Mouse (Mus musculus): Measurements from ENCODE around the gene Glis3. TPM values are rescaled to one million over a fixed set of nuclear protein-coding genes. Genes with fewer than 3 reads are reported as not detected.

Glis3 gene
- total RNA-seq, 2 experiments from 2014 or later: 1.4 to 1.8 TPM

GRCm38 (mm10) chr19:28555181-28555929 lies 124.5 kb downstream of the Glis3 start:
- intact Hi-C loops (cut with DNase I; ENCODE audit: low total_unique reads): no loop called here
- no peak for DNase-seq

DNA sequence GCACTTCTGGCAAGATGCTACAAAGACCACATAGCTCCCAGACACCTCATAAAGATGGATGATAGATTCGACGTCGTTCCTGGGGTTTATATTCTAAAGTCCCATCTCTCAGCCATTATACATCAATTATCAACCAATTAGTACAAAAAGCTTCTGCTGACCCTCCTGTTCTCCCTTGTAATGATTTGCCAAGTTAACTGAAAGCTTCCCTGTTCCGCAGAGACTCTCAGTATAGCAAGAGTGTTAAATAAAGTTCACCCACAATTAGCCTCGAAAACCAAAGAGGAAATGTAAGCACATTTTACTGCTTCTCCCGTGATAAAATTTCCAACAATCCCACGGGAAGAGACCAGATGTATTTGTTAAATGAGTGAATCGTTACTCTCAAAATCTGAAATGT lies 129.3 kb downstream of the Glis3 start:
- no peak for DNase-seq
- intact Hi-C loops (cut with DNase I; ENCODE audit: low total_unique reads): no loop called here

DNA sequence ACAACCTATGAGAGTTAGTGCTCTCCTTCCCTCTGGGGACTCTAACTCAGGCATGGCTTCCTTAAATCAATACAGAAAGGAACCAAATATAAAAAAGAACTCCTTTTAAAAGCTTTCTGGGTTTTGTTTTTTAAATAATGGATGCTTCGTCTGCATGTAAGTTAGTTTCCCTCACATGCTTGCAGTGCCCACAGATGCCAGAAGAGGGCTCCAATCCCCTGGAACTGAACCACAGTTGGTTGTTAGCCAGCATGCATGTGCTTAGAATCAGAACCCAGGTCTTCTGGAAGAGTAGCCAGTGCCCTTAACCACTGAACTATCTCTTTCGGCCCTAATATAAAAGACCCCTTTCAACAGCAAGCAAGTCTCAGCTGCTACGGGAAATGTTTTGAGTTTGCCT lies 132.9 kb downstream of the Glis3 start:
- intact Hi-C loops (cut with DNase I; ENCODE audit: low total_unique reads): no loop called here
- DNase-seq: no peak

DNA sequence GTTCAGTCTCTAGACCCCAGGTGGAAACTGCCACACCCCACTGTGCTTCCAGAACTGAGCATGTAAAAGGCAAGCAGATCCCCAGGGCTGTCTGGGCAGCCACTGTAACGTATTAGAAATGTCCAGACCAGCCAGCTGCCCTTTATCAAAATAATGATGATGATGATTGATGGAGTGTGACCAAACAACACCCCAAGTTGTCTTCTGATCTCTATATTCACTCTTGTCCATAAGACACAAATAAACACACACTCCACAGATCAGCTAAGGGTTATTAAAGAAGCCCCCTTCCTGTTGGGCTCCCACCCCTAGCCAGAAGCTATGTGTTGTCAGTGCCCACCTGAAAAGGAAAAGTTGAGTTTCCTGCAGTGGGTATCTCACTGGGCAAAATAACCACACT lies 134.4 kb downstream of the Glis3 start:
- no peak for DNase-seq
- intact Hi-C loops (cut with DNase I; ENCODE audit: low total_unique reads): no loop called here

DNA sequence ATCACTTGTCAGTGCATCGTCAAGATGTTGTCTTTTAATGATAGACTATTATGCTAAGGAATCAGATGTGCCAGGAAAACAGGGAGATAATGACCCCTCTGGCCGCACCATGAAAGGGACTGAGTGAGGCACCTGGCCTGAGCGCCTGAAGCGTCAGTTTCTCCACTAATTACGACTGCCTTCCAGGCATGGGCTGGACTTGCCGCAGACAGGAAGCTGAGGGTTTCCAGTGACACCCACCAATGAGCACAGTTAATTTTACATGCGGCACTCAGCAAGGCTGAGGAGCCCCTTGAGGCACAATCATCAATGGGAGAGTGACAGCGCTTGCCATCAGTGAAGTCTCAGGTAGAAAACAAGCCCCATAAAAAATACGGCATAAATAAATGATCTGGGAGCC lies 141.1 kb downstream of the Glis3 start:
- intact Hi-C loops (cut with DNase I; ENCODE audit: low total_unique reads): no loop called here

GRCm38 (mm10) chr19:28534964-28535363 lies 144.9 kb downstream of the Glis3 start:
- no peak for DNase-seq
- intact Hi-C loops (cut with DNase I; ENCODE audit: low total_unique reads): no loop called here

More for the DNA sequence above, 141.1 kb downstream of the Glis3 start:
- DNase-seq: no peak

- no peak for DNase-seq
- intact Hi-C loops (cut with DNase I; ENCODE audit: low total_unique reads): no loop called here
These were observed 146.3 kb downstream of the Glis3 start for GRCm38 (mm10) chr19:28533576-28533975.

- intact Hi-C loops (cut with DNase I; ENCODE audit: low total_unique reads): no loop called here
- no peak for DNase-seq
These were observed 148.1 kb downstream of the Glis3 start for GRCm38 (mm10) chr19:28531750-28532149.

- intact Hi-C loops (cut with DNase I; ENCODE audit: low total_unique reads): no loop called here
- peak; percentile 28 for DNase-seq
These were observed 149.0 kb downstream of the Glis3 start for GRCm38 (mm10) chr19:28530846-28531245.

- intact Hi-C loops (cut with DNase I; ENCODE audit: low total_unique reads): no loop called here
- no peak for DNase-seq
These were observed 150.9 kb downstream of the Glis3 start for GRCm38 (mm10) chr19:28529006-28529405.

- intact Hi-C loops (cut with DNase I; ENCODE audit: low total_unique reads): no loop called here
- DNase-seq: no peak
These were observed 152.4 kb downstream of the Glis3 start for GRCm38 (mm10) chr19:28527446-28527845.

DNA sequence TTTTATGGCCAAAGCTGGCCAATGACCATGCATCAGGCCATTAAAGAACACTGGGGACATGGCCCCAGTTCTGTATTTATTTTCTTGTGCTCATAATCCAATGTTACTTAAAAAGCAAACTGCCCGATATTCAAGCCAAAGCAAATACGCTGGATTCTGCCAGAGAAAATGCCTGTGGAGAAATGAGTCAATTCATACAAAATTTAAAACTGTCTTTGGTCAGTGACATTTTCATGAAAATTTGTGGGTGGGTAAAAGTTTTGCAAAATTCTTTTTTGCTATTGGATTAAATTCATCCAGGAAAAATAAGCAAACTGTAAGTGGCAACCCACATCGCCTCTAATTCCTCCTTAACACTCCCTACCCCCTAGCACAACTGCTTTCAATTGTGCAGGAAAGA lies 154.5 kb downstream of the Glis3 start:
- intact Hi-C loops (cut with DNase I; ENCODE audit: low total_unique reads): no loop called here
- DNase-seq: no peak

DNA sequence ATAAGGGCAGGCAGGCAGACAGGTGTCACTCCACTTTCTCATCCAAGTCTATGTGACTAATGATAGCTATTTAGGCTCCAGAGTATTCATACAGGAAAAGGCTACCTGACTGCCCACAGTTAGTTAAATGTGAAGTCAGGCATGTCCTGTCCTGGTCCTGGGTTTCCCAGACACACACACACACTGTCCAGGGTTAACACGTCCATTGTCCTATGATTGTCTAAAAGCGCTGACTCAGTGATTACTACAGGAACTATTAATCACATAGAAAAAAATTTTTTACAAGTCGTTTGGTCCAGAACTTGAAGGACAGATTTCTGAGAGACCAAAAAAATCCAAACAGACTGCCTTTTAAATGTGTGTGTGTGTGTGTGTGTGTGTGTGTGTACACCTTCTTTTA lies 157.6 kb downstream of the Glis3 start:
- DNase-seq: no peak
- intact Hi-C loops (cut with DNase I; ENCODE audit: low total_unique reads): no loop called here

GRCm38 (mm10) chr19:28520761-28521181 lies 159.1 kb downstream of the Glis3 start:
- intact Hi-C loops (cut with DNase I; ENCODE audit: low total_unique reads): no loop called here
- no peak for DNase-seq

DNA sequence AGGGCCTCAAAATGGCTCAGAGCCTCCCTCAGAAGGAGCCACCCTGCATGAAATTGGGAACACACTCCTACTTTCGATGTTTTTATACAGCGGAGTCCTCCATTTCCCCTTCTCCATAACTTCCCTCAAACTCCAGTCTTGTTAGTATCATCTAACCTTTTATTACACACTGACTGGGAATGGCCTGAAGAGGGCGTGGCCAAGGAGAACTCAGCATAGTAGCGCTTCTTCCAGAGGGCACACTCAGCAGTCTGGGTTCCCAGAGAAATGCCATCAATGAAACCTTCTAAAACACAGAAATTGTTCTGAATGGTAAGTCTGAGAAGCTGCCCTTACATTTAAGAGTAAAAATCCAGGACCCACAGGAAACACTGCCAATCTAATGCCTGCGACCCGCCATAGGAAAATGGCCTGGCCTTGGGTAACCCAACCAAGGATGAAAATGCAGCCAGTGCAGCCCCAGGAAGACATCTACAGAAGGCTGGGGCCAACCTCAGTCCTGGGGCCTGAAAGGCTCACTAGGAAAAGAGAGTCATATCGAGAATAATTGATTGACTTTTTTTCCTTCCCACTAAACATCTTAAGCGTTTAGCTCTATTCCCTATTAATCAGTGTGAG lies 159.6 kb downstream of the Glis3 start:
- intact Hi-C loops (cut with DNase I; ENCODE audit: low total_unique reads): no loop called here
- no peak for DNase-seq

- intact Hi-C loops (cut with DNase I; ENCODE audit: low total_unique reads): no loop called here
- no peak for DNase-seq
These were observed 160.6 kb downstream of the Glis3 start for GRCm38 (mm10) chr19:28519296-28519695.

GRCm38 (mm10) chr19:28518846-28519245 lies 161.0 kb downstream of the Glis3 start:
- DNase-seq: no peak
- intact Hi-C loops (cut with DNase I; ENCODE audit: low total_unique reads): no loop called here

DNA sequence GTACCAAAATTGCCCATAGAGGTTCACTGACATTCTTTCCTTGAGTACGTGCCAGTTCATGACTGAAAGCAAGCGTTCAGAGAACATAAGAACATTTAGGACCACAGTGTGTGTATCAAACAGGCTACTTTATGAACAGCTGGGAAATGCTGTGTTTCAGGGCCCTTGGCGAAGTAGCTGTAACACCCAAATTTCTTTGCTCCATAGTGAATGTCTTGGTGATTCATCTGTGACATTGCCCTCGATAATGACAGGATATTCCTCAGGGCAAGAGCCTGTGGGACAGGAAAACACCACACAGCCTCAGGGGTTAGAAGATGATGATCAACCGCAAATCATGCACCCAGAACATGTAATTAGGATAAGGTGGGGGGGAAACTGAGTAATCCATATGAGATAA lies 161.6 kb downstream of the Glis3 start:
- DNase-seq: no peak
- intact Hi-C loops (cut with DNase I; ENCODE audit: low total_unique reads): no loop called here

DNA sequence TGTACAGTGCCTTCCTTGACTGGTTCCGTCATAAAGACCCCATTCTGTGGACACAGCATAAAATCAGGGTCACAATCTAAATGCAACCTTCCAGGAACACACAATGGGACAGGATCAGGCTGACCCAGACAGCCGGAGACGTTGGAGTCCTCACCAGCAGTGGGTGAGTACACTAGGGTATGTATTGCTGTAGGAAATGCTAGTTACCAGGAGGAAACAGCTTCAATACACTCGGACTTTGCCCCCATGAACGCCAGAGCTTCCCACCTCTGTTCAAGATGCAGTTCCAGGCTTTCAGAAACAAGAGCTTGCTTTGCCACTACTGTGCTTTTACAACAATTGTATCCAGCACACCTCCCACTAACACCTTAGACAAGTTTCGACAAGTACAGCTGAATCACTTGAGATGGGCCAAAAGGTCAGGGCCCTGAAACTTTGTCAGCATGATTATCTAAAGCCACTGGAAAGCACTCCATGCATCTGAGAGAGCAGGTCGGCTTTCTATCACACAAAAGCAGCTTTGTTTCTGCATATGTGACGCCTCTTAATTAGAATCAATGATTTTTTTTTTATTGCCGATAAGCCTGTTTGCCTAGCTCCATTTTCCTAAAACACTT lies 162.3 kb downstream of the Glis3 start:
- intact Hi-C loops (cut with DNase I; ENCODE audit: low total_unique reads): no loop called here
- DNase-seq: no peak

DNA sequence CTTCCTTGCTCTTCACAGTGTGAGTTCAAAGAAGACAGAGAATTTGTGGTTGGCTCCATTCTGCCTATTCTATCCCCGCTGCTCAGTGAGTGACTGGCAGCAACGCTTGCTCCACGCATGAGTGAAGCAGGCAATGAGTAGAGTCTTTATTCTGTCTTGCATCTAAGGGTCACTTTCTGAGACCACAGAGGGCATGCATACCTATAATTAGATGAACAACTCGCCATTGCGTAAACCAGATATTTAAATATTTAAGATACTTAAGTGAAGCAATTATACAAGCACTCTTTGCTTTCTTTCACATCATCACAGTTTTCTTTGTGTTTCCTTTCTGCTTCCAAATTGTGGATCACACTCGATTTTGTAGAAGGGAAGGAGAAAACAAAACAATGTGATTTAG lies 163.4 kb downstream of the Glis3 start:
- intact Hi-C loops (cut with DNase I; ENCODE audit: low total_unique reads): no loop called here
- no peak for DNase-seq

- DNase-seq: no peak
- intact Hi-C loops (cut with DNase I; ENCODE audit: low total_unique reads): no loop called here
These were observed 167.4 kb downstream of the Glis3 start for GRCm38 (mm10) chr19:28512475-28512874.

Measured in gastrocnemius, postnatal 14 days (tissue).